24 mouse cellular contexts compared by ENCODE assay signal in the genomic region with DNA sequence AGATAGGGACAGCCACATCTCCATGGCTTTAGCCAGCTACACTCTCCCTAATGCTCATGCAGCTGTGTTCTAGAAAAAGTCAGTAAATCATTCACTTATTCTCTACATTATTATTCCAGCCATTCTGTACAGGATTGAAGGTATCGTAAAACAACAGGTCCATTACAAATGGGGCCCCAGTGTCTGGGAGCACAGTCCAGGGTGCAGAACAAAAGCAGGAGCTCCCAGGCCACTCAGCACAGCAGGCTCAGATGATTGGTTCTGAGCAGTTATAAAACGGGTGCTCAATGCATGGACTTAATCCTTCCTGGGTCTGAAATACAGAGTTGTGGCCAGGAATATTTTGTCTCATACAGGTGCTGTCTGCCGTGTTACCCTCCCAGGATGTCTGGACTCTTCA.
"Had no signal": no experiment of that assay in that cellular context is flagged by ENCODE, and none has a peak within 500 bp of the region (broad histone marks: within the 10 kb centered on the region; RNA-seq: fewer than 3 reads in every experiment).

No protein-coding gene starts in this region.

- ATAC-seq: forebrain, postnatal 0 days; hindbrain, embryonic 16.5 days; inflammation-experienced regulatory T-cells, adult 6 months had no signal

- H3K27me3 ChIP-seq: heart, embryonic 12.5 days; hindbrain, embryonic 12.5 days; limb, embryonic 12.5 days; liver, embryonic 13.5 days; liver, embryonic 15.5 days had no signal

- H3K9ac ChIP-seq: forebrain, postnatal 0 days; heart, embryonic 12.5 days; hindbrain, embryonic 12.5 days; hindbrain, embryonic 14.5 days; limb, embryonic 12.5 days; liver, embryonic 13.5 days; liver, embryonic 15.5 days had no signal

- H3K4me2 ChIP-seq: heart, embryonic 12.5 days; hindbrain, embryonic 12.5 days; hindbrain, embryonic 14.5 days; limb, embryonic 12.5 days; liver, embryonic 11.5 days; liver, embryonic 13.5 days; liver, embryonic 15.5 days had no signal

- H3K9me3 ChIP-seq: heart, embryonic 10.5 days; heart, embryonic 12.5 days; hindbrain, embryonic 12.5 days; limb, embryonic 10.5 days; limb, embryonic 12.5 days; liver, embryonic 13.5 days; liver, embryonic 15.5 days had no signal

- H3K4me1 ChIP-seq: liver, embryonic 13.5 days; liver, embryonic 15.5 days had no signal

- DNase-seq: forebrain, postnatal 0 days; gastrocnemius, postnatal 14 days; gastrocnemius, postnatal 36 days; heart, adult 18-20 months; heart, postnatal 14 days; heart, postnatal 36 days; kidney, adult 18-20 months; kidney, adult 8-10 months; kidney, postnatal 14 days; kidney, postnatal 4 days; liver; liver, embryonic 13.5 days had no signal

- H3K27ac ChIP-seq: heart, embryonic 10.5 days; hindbrain, embryonic 12.5 days; hindbrain, embryonic 14.5 days; layer of hippocampus, adult 2 months; left cerebral cortex, adult 2 months; limb, embryonic 10.5 days; limb, embryonic 12.5 days; liver, embryonic 13.5 days; liver, embryonic 15.5 days had no signal

- H3K4me3 ChIP-seq: heart, embryonic 10.5 days; heart, embryonic 12.5 days; hindbrain, embryonic 12.5 days; layer of hippocampus, adult 2 months; left cerebral cortex, adult 2 months; limb, embryonic 10.5 days; limb, embryonic 12.5 days; liver, embryonic 13.5 days; liver, embryonic 15.5 days had no signal
